Mouse (Mus musculus) kidney, adult 2 months (tissue): ENCODE data around the gene Abcg1. TPM values are rescaled to one million over a fixed set of nuclear protein-coding genes. Genes with fewer than 3 reads are reported as not detected.

Experiments used
- DNase-seq: peaks from one replicate; pipeline ENCODE4 v3.0.0; 2021
- H3K27ac ChIP-seq: fragments of 200-500 bp; 2 replicates; pipeline ENCODE4 v1.5.1; 2012; ENCODE audit warnings: low read depth, low read length, control low read depth, inconsistent platforms; ENCODE audit not compliant: insufficient read depth
- H3K27me3 ChIP-seq: fragments of 200-500 bp; replicated peaks from 2 replicates; pipeline ENCODE4 v1.6.1; 2012; ENCODE audit warnings: mild to moderate bottlenecking, moderate library complexity, low read length, inconsistent platforms; ENCODE audit not compliant: control insufficient read depth, insufficient read depth
- H3K36me3 ChIP-seq: fragments of 200-500 bp; 2 replicates; pipeline ENCODE4 v1.6.1; 2012; ENCODE audit warnings: mild to moderate bottlenecking, moderate library complexity, low read length, inconsistent platforms; ENCODE audit not compliant: control insufficient read depth, insufficient read depth
- H3K4me1 ChIP-seq: fragments of 200-500 bp; 2 replicates; pipeline ENCODE4 v1.6.1; 2011; ENCODE audit warnings: low read length; ENCODE audit not compliant: control insufficient read depth, insufficient read depth
- H3K4me3 ChIP-seq: fragments of 200-500 bp; 2 replicates; pipeline ENCODE4 v1.5.1; 2011; ENCODE audit warnings: mild to moderate bottlenecking, low read depth, low read length, control low read depth; ENCODE audit not compliant: insufficient read depth
- CTCF ChIP-seq: fragments of 200-500 bp; conservative IDR thresholded peaks from 2 replicates; pipeline ENCODE4 v1.5.1; 2011; ENCODE audit warnings: low read depth, mild to moderate bottlenecking, control low read depth, low read length, moderate library complexity, mixed read lengths; ENCODE audit not compliant: insufficient read depth, insufficient read length
- POLR2A ChIP-seq: fragments of 200-500 bp; IDR thresholded peaks from one replicate; pipeline ENCODE4 v1.6.1; 2011; ENCODE audit warnings: low read depth, low read length, control low read depth
- WGBS: fragments of 180-500 bp; shearing (Covaris S2); methylation state at CpG from one replicate; pipeline ENCODE4 v1.1.7; 2018; 5-methylcytosine and 5-hydroxymethylcytosine counted together
- polyA plus RNA-seq: library from polyadenylated mRNA; depleted of rRNA; stranded (reverse); fragments of >200 nt; gene quantifications from 2 replicates; pipeline ENCODE4 v1.2.3, GENCODE M21; 2012

Abcg1 gene
- polyA plus RNA-seq, 1 experiment, result 8.2 TPM

- TF ChIP-seq CTCF, result no peak
- no peak for TF ChIP-seq POLR2A
- DNase-seq, result no peak
- H3K27ac ChIP-seq, result no peak overlapping the region
- no peaks in the 10 kb centered on the region for H3K27me3 ChIP-seq
- H3K4me1 ChIP-seq, result no peaks in the 10 kb centered on the region
- no peaks in the 10 kb centered on the region for H3K36me3 ChIP-seq
- H3K4me3 ChIP-seq, result no peak overlapping the region
- WGBS, result 55% methylated on average over 2 of the region's 2 CpGs
Measured at GRCm38 (mm10) chr17:31042751-31043150, 14.7 kb upstream of the Abcg1 start.

- no peak for DNase-seq
- no peak for TF ChIP-seq CTCF
- no peak for TF ChIP-seq POLR2A
- Histone ChIP-seq H3K27ac (peak overlapping the region; percentile 76), H3K36me3 (no peaks in the 10 kb centered on the region), H3K27me3 (no peaks in the 10 kb centered on the region), H3K4me3 (peak overlapping the region; percentile 91), H3K4me1 (no peaks in the 10 kb centered on the region)
- WGBS, result 1% methylated on average over 31 of the region's 31 CpGs
Measured at GRCm38 (mm10) chr17:31057891-31058744, 643 bp downstream of the Abcg1 start.

GRCm38 (mm10) chr17:31058745-31059085, 1.2 kb downstream of the Abcg1 start:
- Histone ChIP-seq H3K4me1 (no peaks in the 10 kb centered on the region), H3K4me3 (peak overlapping the region; percentile 91), H3K36me3 (no peaks in the 10 kb centered on the region), H3K27ac (peak overlapping the region; percentile 76; the same call in 1 of the 2 replicates), H3K27me3 (no peaks in the 10 kb centered on the region)
- DNase-seq, result peak; percentile 84
- WGBS, result 4% methylated on average over 13 of the region's 13 CpGs
- TF ChIP-seq POLR2A, result no peak
- TF ChIP-seq CTCF, result no peak

GRCm38 (mm10) chr17:31060196-31060587, 2.7 kb downstream of the Abcg1 start:
- no peaks in the 10 kb centered on the region for H3K36me3 ChIP-seq
- 33% methylated on average over 4 of the region's 4 CpGs for WGBS
- H3K27me3 ChIP-seq, result no peaks in the 10 kb centered on the region
- H3K4me3 ChIP-seq, result no peak overlapping the region
- no peak for DNase-seq
- TF ChIP-seq CTCF (no peak), POLR2A (no peak)
- H3K27ac ChIP-seq, result peak overlapping the region; percentile 70
- H3K4me1 ChIP-seq, result no peaks in the 10 kb centered on the region

GRCm38 (mm10) chr17:31060588-31061345, 3.3 kb downstream of the Abcg1 start:
- H3K4me1 ChIP-seq, result no peaks in the 10 kb centered on the region
- no peaks in the 10 kb centered on the region for H3K36me3 ChIP-seq
- H3K27me3 ChIP-seq, result no peaks in the 10 kb centered on the region
- peak overlapping the region; percentile 70 for H3K27ac ChIP-seq
- peak; percentile 86 for DNase-seq
- no peak overlapping the region for H3K4me3 ChIP-seq
- TF ChIP-seq CTCF (no peak), POLR2A (no peak)
- 59% methylated on average over 13 of the region's 13 CpGs for WGBS

- Histone ChIP-seq H3K27me3 (no peaks in the 10 kb centered on the region), H3K4me1 (no peaks in the 10 kb centered on the region), H3K4me3 (no peak overlapping the region), H3K36me3 (no peaks in the 10 kb centered on the region), H3K27ac (no peak overlapping the region)
- 67% methylated on average over 3 of the region's 3 CpGs for WGBS
- TF ChIP-seq POLR2A (no peak), CTCF (no peak)
- DNase-seq, result no peak
Measured at GRCm38 (mm10) chr17:31061346-31062095, 4.0 kb downstream of the Abcg1 start.

- no peak overlapping the region for H3K27ac ChIP-seq
- WGBS, result 63% methylated on average over 6 of the region's 6 CpGs
- H3K4me1 ChIP-seq, result 0 out of 2 replicates have a peak, but pooled peaks cover 4% of the 10 kb centered on the region
Measured at GRCm38 (mm10) chr17:31066058-31066457, 8.6 kb downstream of the Abcg1 start.

More at GRCm38 (mm10) chr17:31066058-31066457, 8.6 kb downstream of the Abcg1 start:
- no peak overlapping the region for H3K4me3 ChIP-seq
- DNase-seq, result no peak
- no peaks in the 10 kb centered on the region for H3K36me3 ChIP-seq
- no peaks in the 10 kb centered on the region for H3K27me3 ChIP-seq
- TF ChIP-seq CTCF (no peak), POLR2A (no peak)
